Mouse (Mus musculus) erythroblast, adult 5-6 weeks (primary cell): ENCODE results near the gene Sorcs2. TPM values are rescaled to one million over a fixed set of nuclear protein-coding genes. Genes with fewer than 3 reads are reported as not detected.

Experiments used
- ATAC-seq: replicated peaks from 2 replicates; pipeline ENCODE4 v1.8.0; 2016; ENCODE audit warnings: moderate number of reproducible peaks, mild to moderate bottlenecking, moderate TSS enrichment, inconsistent platforms; ENCODE audit not compliant: poor library complexity, low FRiP score, severe bottlenecking
- total RNA-seq, 2 experiments: library from RNA; stranded (forward) in 1 of 2; stranded (reverse) in 1 of 2; fragments of 150-400 nt in 1 of 2; fragments of 200-764, 138-1000 nt in 1 of 2; gene quantifications; 2 replicates each; pipeline versions ENCODE4 v1.2.3 to v1.2.4; 2015 to 2017; ENCODE audit warnings: low replicate concordance in 2 of 2

Gene Sorcs2
- total RNA-seq, 2 experiments from 2014 or later = not detected

DNA sequence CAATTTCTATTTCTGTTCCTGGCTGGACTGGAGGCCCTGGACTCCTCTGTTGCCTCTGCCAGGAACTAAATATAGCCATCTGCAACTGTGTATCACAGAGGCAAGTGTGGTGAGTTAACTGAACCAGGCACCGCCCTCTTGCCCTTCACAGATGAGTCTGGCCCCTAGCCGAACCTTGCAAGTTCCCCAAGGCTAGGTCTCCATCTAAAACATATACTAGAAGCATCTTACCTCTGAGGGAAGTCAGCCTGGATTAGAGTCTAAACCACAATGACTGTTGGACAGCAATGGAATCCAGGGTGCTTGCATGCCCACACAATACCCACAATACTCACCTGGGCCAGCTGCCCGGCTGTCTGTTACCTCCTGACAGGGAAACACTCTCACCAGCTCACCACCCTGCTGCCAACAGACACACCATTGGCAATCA is 30.7 kb downstream of the Sorcs2 start:
- no peak for ATAC-seq

DNA sequence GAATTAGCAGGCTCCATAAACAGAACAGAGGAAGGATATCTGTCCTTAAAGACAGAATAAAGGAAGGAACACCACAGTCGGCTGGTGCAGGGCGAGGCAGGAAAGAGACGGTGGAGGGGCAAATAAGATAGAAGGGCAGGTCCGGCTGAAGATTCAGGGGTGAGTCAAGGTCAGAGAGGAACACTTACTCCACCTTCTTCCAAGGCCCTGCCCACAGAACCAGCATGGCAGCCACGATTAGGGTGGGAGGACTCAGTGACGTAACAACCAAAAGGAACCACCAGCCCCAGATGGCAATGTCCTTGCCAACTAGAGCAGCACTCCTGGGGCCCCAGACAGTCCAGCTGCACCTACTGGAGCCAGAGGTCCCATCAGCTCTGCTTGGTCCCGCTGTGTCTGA is 36.2 kb downstream of the Sorcs2 start:
- no peak for ATAC-seq

GRCm38 (mm10) chr5:36360343-36360742 is 37.6 kb downstream of the Sorcs2 start:
- ATAC-seq = no peak

- ATAC-seq = no peak
Measured at GRCm38 (mm10) chr5:36359535-36360243, 38.2 kb downstream of the Sorcs2 start.

- no peak for ATAC-seq
Measured at GRCm38 (mm10) chr5:36358161-36358560, 39.8 kb downstream of the Sorcs2 start.

DNA sequence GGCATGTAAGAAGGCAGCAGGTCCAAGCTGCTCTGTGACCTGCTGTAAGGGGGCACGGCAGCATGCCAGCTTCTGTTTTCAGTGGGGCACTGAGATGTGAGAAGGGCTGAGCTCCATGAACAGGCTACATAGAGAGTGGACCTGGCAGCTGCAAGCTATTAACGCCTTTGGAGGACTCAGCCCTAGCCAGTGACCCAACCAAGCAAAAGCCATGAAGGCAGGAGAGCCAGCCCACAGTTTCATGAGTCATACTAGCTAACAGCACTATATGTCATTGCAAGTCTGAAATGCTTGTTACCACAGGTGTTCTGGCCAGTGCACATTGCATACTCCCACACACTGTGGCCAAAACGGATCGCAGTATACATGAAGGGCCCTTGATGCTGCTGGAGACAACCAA is 41.3 kb downstream of the Sorcs2 start:
- ATAC-seq = no peak

GRCm38 (mm10) chr5:36355683-36356082 is 42.3 kb downstream of the Sorcs2 start:
- ATAC-seq = no peak

DNA sequence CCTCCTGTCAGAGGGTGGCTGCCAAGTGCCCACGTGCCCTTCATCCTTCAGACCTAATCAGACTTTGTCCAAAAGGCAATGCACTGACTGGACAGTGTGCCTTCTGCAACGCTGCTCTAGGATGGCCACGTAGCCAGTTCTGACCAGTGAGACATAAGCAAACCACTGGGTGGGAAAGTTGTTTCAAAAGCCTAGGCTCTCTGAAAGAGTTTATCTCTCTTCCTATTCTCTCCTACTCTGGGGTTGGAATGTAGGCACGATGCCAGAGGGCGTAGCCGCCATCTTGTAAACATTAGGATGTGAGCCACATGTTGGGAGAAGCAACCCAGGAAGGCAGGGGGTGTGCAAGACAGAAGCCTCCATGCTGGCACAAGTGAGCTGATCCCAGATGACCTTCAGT is 44.3 kb downstream of the Sorcs2 start:
- no peak for ATAC-seq

DNA sequence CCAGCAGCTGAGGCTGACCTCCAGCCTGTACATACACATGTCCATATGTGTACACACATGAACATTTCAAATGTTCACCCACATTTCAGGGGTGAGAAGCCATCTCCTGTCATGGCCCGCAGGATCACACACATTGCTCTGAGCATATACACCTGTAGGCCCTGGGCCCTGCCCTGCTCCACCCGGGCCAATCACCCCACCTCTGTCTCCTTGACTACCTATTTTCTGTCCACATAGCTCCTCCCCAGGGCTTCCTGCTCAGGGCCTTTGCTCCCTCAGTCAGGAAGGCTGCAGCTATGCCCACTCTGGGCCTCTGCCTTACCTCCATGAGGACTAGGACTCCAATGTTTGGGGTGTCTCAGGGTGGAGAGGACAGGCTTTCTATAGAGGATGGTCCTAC is 44.7 kb downstream of the Sorcs2 start:
- no peak for ATAC-seq

GRCm38 (mm10) chr5:36346698-36347097 is 51.2 kb downstream of the Sorcs2 start:
- ATAC-seq = no peak

DNA sequence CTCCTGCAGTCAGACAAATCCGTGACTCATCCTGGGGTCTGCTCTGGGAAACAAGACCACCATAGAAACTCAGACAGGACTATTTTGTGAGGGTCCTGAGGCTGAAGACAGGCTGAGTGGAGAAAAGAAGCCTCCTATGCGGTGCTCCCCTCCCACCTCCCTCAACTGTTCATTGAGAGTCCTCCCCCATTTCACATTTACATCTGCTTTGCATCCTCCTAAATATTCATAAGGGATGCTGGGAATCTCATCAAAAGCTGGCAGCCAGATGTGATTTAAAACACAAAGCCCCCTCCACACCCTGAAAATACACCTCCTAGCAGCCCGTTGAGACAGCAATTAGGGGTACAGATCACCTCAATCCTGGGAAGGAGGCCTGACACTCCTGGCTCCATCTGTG is 58.7 kb downstream of the Sorcs2 start:
- no peak for ATAC-seq

DNA sequence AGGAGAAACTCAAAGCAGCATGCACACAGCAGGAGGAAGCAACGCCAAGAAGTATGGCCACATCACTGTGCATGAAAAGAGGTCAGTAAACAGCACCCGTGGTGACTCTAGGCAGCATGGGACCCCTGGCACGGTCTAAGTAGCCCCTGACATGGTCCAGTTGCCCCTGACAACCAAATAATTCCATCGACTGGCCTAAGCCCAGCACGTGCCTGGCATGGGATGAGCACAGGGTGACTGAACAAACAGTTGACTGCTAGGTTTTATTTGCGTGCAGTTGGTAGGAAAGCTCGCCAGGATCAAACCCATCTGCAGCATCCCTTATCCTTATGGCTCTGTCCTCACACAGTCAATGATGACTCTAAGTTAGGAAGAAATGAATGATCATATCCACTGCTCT is 61.7 kb downstream of the Sorcs2 start:
- ATAC-seq = no peak

GRCm38 (mm10) chr5:36335661-36336060 is 62.3 kb downstream of the Sorcs2 start:
- no peak for ATAC-seq

DNA sequence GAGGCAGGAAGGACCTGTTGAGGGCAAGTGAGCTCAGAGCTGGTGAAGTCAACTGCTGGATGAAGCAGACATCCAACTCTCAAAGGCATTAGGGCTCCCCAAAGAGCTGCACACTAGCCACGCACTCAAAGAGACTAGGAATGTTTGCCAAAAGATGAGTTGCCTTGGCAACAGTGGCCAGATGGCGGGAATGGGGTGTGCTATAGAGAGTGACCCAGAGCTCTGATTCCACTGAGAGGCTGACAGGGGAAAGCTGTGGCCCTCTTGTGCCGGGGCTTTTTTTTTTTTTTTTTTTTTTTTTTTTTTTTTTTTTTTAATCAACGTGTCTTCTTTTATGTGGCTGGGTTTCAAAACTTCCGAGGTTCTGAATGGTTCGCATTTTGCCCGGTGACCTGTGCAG is 63.7 kb downstream of the Sorcs2 start:
- no peak for ATAC-seq

GRCm38 (mm10) chr5:36330472-36331155 is 67.3 kb downstream of the Sorcs2 start:
- ATAC-seq = no peak

DNA sequence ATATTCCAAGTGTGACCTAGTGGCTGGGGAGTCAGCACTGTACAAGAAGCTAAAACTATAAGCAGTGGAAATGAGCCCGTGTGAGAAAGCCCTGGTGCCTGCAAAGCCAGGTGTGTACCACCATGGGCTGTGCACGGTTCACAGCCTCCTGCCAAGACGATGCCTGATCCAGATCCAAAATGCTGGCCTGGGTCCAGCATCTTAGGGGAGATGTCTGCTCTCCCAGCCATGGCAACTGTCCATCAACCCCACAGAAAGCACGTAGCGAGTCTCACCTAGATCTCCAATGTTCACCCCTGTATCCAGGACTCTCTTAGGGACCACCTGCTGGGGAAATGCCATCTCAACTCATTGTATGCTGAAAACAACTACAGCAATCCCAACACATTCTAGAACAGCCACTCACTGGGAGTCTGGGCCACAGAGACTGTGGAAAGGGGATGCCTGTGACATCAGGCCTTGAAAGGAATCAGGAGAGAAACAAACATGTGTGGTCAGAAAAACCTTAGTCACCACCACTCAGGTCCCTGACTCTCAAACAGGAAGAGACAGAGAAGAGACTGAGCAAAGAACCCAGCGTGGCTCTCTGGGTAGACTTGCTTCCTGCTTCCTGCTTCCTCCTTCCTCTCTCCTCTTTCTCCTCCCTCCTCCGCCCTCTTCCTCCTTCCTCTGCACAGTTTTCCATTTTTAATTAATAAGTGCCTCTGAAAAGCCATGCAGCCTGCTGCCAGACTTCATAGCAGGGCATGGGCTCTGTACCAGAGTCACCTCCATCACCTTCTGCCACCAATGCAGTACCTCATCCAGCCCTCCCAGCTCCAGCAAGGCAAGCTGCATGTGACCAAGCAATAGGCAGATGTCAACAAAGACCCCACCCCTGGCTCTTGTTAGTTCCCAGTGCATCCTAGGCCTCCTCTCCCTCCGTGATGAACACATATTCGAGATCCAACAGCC is 71.6 kb downstream of the Sorcs2 start:
- no peak for ATAC-seq

DNA sequence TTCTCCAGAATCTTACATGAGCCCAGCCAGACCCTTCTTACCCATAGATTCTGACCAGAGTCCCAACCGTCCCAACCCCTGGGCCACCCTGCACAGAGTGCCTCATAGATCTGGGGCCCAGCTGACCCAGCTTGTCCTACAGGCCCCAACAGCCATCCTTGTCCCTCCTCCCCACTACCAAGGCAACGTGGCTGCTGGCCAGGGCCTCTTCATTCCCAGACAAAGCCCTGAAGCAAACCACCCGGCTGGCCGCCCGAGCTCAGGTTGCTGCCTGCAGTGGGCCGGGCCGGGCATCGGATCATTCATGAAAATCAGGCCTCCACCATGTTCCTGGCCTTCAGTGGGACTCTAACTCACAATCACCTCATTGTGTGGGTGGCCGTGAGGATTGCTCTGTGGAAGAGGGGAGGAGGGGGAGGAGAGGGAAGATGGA is 73.8 kb downstream of the Sorcs2 start:
- ATAC-seq = no peak

GRCm38 (mm10) chr5:36323526-36323925 is 74.4 kb downstream of the Sorcs2 start:
- ATAC-seq = no peak

DNA sequence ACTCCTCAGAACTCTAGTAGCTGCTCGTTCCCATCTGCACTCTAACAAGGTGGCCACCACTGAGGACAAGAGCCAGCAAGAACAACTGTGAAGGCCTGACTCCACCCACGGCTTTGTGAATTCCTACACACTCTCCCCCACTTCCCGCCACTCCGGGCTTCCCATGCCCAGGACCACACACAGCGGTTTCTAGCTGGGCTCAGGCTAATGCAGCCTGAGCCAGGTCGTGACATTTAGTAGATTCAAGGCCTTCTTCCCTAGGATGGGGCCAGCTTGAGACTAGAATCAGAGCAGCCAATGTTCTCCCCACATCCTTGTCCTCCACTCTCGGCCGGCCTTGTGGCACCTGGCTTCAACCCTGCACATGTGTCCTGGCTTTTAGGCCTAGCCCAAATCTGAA is 76.4 kb downstream of the Sorcs2 start:
- no peak for ATAC-seq

DNA sequence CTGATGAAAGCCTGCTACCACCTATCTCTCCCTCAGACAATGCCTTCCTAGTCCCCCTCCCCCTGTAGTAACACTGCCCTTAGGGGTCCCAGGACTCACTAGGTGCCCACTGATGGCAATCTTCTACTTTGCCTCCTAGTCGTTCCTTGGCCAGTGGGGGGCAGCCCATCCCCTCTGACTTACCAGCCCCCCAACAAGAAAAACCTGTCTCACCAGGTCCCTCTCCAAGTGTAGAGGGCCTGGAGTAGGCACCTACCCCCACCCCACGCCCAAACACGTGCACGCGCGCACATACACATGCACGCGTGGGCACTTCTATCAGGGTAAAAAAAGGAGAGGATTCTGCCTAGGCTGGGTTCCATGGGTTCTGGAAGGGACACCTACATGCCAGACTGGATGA is 77.3 kb downstream of the Sorcs2 start:
- no peak for ATAC-seq
